Mouse (Mus musculus) liver, adult 10 weeks (tissue): ENCODE measurements around the gene Zfp653. TPM values are rescaled to one million over a fixed set of nuclear protein-coding genes. Genes with fewer than 3 reads are reported as not detected.

Experiments used
- polyA plus RNA-seq: library from polyadenylated mRNA; stranded (reverse); fragments of 350-450 nt; fragmentation: Illumina TruSeq; extraction: RNeasy Lipid Tissue Mini Kit (QIAGEN cat#74804); gene quantifications from one replicate; pipeline ENCODE4 v1.2.3, GENCODE M21; 2014; ENCODE audit warnings: low read depth, low replicate concordance

Gene Zfp653
- polyA plus RNA-seq: 0.16 TPM

GRCm38 (mm10) chr9:22070791-22071573 is at the start of gene Zfp653, which contains the start of gene Gm49318:
Gene Zfp653 (minus strand): TSS chr9:22071376.
Gene Gm49318 (minus strand): TSS chr9:22071259.

GRCm38 (mm10) chr9:22116740-22117426 is 45.7 kb upstream of the Zfp653 start, which contains the start of gene Elof1:
Gene Elof1 (minus strand): TSS chr9:22117172.

GRCm38 (mm10) chr9:22098993-22099696 is 28.0 kb upstream of the Zfp653 start, which contains the start of gene Cnn1:
Gene Cnn1 (plus strand): TSS chr9:22099216.

GRCm38 (mm10) chr9:22085022-22085834 is 14.1 kb upstream of the Zfp653 start, which contains the start of gene Ecsit:
Gene Ecsit (minus strand): TSS chr9:22085438.

GRCm38 (mm10) chr9:22051958-22052254 is 19.3 kb downstream of the Zfp653 start, which contains the start of gene Elavl3:
Gene Elavl3 (minus strand): TSS chr9:22052023.

Other genes with a start within 250 kb of the Zfp653 start
- not detected for gene Angptl8, start 235.9 kb downstream of the Zfp653 start, polyA plus RNA-seq
- 3.8 TPM for gene Dock6, start 218.7 kb downstream of the Zfp653 start, polyA plus RNA-seq
- 1.7 TPM for gene Rab3d, start 153.2 kb downstream of the Zfp653 start, polyA plus RNA-seq
- gene Ccdc159, start 143.9 kb downstream of the Zfp653 start, polyA plus RNA-seq: 1.5 TPM
- gene Tmem205, start 143.8 kb downstream of the Zfp653 start, polyA plus RNA-seq: 32.3 TPM
- 0.32 TPM for gene Plppr2, start 134.3 kb downstream of the Zfp653 start, polyA plus RNA-seq
- gene Swsap1, start 115.6 kb downstream of the Zfp653 start, polyA plus RNA-seq: 3.7 TPM
- gene Epor, start 107.9 kb downstream of the Zfp653 start, polyA plus RNA-seq: not detected
- 3.0 TPM for gene Rgl3, start 81.9 kb downstream of the Zfp653 start, polyA plus RNA-seq
- gene Ccdc151, start 68.7 kb downstream of the Zfp653 start, polyA plus RNA-seq: not detected
- 9.6 TPM for gene Prkcsh, start 68.6 kb downstream of the Zfp653 start, polyA plus RNA-seq
- not detected for gene Elavl3, start 19.4 kb downstream of the Zfp653 start, polyA plus RNA-seq
- gene Gm49318, start 117 bp downstream of the Zfp653 start, polyA plus RNA-seq: not detected
- 8.2 TPM for gene Ecsit, start 14.1 kb upstream of the Zfp653 start, polyA plus RNA-seq
- gene Cnn1, start 27.8 kb upstream of the Zfp653 start, polyA plus RNA-seq: 0.50 TPM
- gene Elof1, start 45.8 kb upstream of the Zfp653 start, polyA plus RNA-seq: 9.1 TPM
- gene Acp5, start 64.3 kb upstream of the Zfp653 start, polyA plus RNA-seq: 14.5 TPM
- 5.8 TPM for gene Pigyl, start 85.5 kb upstream of the Zfp653 start, polyA plus RNA-seq
- 0.21 TPM for gene Zfp872, start 116.7 kb upstream of the Zfp653 start, polyA plus RNA-seq
- gene Zfp809, start 154.3 kb upstream of the Zfp653 start, polyA plus RNA-seq: 34.5 TPM
- gene Zfp599, start 188.5 kb upstream of the Zfp653 start, polyA plus RNA-seq: 0.29 TPM
- gene Zfp810, start 236.3 kb upstream of the Zfp653 start, polyA plus RNA-seq: 9.0 TPM